ENCODE assay signal across 23 mouse cellular contexts in genomic region chr2:61984771-61985170, GRCm38 (mm10).
A peak's percentile ranks its signal among the peaks of the same experiment; 100 is the strongest.
DNase-seq lines count a peak whose midpoint lies in the region; ATAC-seq and TF ChIP-seq lines count a peak whose summit lies in the region.
"Had no signal": no experiment of that assay in that cellular context is flagged by ENCODE, and none has a peak within 500 bp of the region (broad histone marks: within the 10 kb centered on the region; RNA-seq: fewer than 3 reads in every experiment).

No protein-coding gene starts in this region.

- no peak overlapping the region for H3K4me2 ChIP-seq in intestine, postnatal 0 days (replicated peaks; ENCODE audit: low read depth)
- no peak overlapping the region for H3K4me2 ChIP-seq in intestine, embryonic 15.5 days (replicated peaks)
- H3K4me2 ChIP-seq in midbrain, postnatal 0 days (ENCODE audit: low read depth, low read length, poor library complexity, severe bottlenecking) = no peak overlapping the region
- no peak overlapping the region for H3K4me2 ChIP-seq in midbrain, embryonic 14.5 days (ENCODE audit: low read length)
- H3K4me2 ChIP-seq: embryonic facial prominence, embryonic 15.5 days; heart, embryonic 13.5 days; hindbrain, embryonic 15.5 days had no signal

- no peak overlapping the region for H3K27ac ChIP-seq in intestine, postnatal 0 days (ENCODE audit: low read depth, low read length)
- H3K27ac ChIP-seq in intestine, embryonic 15.5 days = no peak overlapping the region
- H3K27ac ChIP-seq in midbrain, postnatal 0 days (ENCODE audit: low read depth, low read length) = no peak overlapping the region
- no peak overlapping the region for H3K27ac ChIP-seq in midbrain, embryonic 14.5 days (replicated peaks; ENCODE audit: low read depth, low read length)
- H3K27ac ChIP-seq in MEL (ENCODE audit: control insufficient read depth, low read depth, low read length) = no peak overlapping the region
- H3K27ac ChIP-seq: embryonic facial prominence, embryonic 15.5 days; forebrain, embryonic 10.5 days; gastrocnemius, adult 2 months; heart, embryonic 13.5 days; hindbrain, embryonic 15.5 days had no signal

- no peak for DNase-seq in midbrain, postnatal 0 days (ENCODE audit: low spot score)
- no peak for DNase-seq in midbrain, embryonic 14.5 days
- DNase-seq in MEL (ENCODE audit: low read depth, low spot score) = no peak
- DNase-seq in right cerebral cortex, postnatal 25 days = no peak
- no peak for DNase-seq in cerebellum, adult 9-11 months
- DNase-seq: adrenal gland, adult 2 months; adrenal gland, postnatal 25 days; cerebellum, adult 2 months; cerebellum, postnatal 14 days; embryo, embryonic 11 days; gastrocnemius, adult 2 months; gastrocnemius, postnatal 25 days; heart, adult 11 months; heart, postnatal 36 days had no signal

- H3K4me1 ChIP-seq in intestine, postnatal 0 days (replicated peaks; ENCODE audit: control insufficient read depth, insufficient read depth, low read length) = no peaks in the 10 kb centered on the region
- no peaks in the 10 kb centered on the region for H3K4me1 ChIP-seq in intestine, embryonic 15.5 days (replicated peaks)
- no peaks in the 10 kb centered on the region for H3K4me1 ChIP-seq in midbrain, postnatal 0 days (ENCODE audit: insufficient read depth, low read length)
- no peaks in the 10 kb centered on the region for H3K4me1 ChIP-seq in midbrain, embryonic 14.5 days (ENCODE audit: control insufficient read depth, insufficient read depth, low read length)
- no peaks in the 10 kb centered on the region for H3K4me1 ChIP-seq in MEL (ENCODE audit: control insufficient read depth in 1 of 2, insufficient read depth in 2 of 2, low read length in 2 of 2)
- H3K4me1 ChIP-seq: embryonic facial prominence, embryonic 15.5 days; forebrain, embryonic 10.5 days; heart, embryonic 13.5 days; hindbrain, embryonic 15.5 days had no signal

- H3K36me3 ChIP-seq in intestine, postnatal 0 days (ENCODE audit: control insufficient read depth, insufficient read depth) = no peaks in the 10 kb centered on the region
- H3K36me3 ChIP-seq in intestine, embryonic 15.5 days = no peaks in the 10 kb centered on the region
- no peaks in the 10 kb centered on the region for H3K36me3 ChIP-seq in midbrain, postnatal 0 days (ENCODE audit: insufficient read depth, low read length)
- H3K36me3 ChIP-seq in midbrain, embryonic 14.5 days (ENCODE audit: control insufficient read depth, insufficient read depth, low read length) = no peaks in the 10 kb centered on the region
- no peaks in the 10 kb centered on the region for H3K36me3 ChIP-seq in MEL (ENCODE audit: control insufficient read depth in 1 of 2, insufficient read depth in 2 of 2, low read length in 2 of 2)
- H3K36me3 ChIP-seq: embryonic facial prominence, embryonic 15.5 days; forebrain, embryonic 10.5 days; heart, embryonic 13.5 days; hindbrain, embryonic 15.5 days had no signal

- H3K79me2 ChIP-seq in MEL (ENCODE audit: control insufficient read depth, insufficient read depth, low read length, poor library complexity) = no peaks in the 10 kb centered on the region

- H3K4me3 ChIP-seq in intestine, postnatal 0 days (ENCODE audit: low read depth, low read length) = no peak overlapping the region
- no peak overlapping the region for H3K4me3 ChIP-seq in intestine, embryonic 15.5 days (replicated peaks)
- H3K4me3 ChIP-seq in midbrain, postnatal 0 days (ENCODE audit: low read depth, low read length) = no peak overlapping the region
- no peak overlapping the region for H3K4me3 ChIP-seq in midbrain, embryonic 14.5 days (replicated peaks; ENCODE audit: low read depth, low read length)
- H3K4me3 ChIP-seq in MEL (ENCODE audit: control insufficient read depth in 1 of 2, insufficient read depth in 1 of 2, low read depth in 2 of 2, low read length in 2 of 2) = no peak overlapping the region
- H3K4me3 ChIP-seq: embryonic facial prominence, embryonic 15.5 days; erythroblast, embryonic 14.5 days; forebrain, embryonic 10.5 days; gastrocnemius, adult 2 months; heart, embryonic 13.5 days; hindbrain, embryonic 15.5 days had no signal

- no peak for TF ChIP-seq EP300 in MEL (IDR thresholded peaks at IDR 0.05; ENCODE audit: low read depth in 1 of 2, low read length in 2 of 2)

- H3K27me3 ChIP-seq in intestine, postnatal 0 days (replicated peaks; ENCODE audit: control insufficient read depth, insufficient read depth, low read length) = no peaks in the 10 kb centered on the region
- H3K27me3 ChIP-seq in intestine, embryonic 15.5 days (replicated peaks) = no peaks in the 10 kb centered on the region
- no peaks in the 10 kb centered on the region for H3K27me3 ChIP-seq in midbrain, postnatal 0 days (ENCODE audit: insufficient read depth, low read length)
- no peaks in the 10 kb centered on the region for H3K27me3 ChIP-seq in midbrain, embryonic 14.5 days (ENCODE audit: control insufficient read depth, insufficient read depth, low read length)
- no peaks in the 10 kb centered on the region for H3K27me3 ChIP-seq in MEL (ENCODE audit: control insufficient read depth in 1 of 2, insufficient read depth in 2 of 2, low read length in 2 of 2)
- H3K27me3 ChIP-seq: embryonic facial prominence, embryonic 15.5 days; heart, embryonic 13.5 days; hindbrain, embryonic 15.5 days had no signal

- TF ChIP-seq RAD21 in MEL (IDR thresholded peaks at IDR 0.05; ENCODE audit: low read depth, low read length) = no peak

- ATAC-seq in intestine, postnatal 0 days = no peak
- ATAC-seq in intestine, embryonic 15.5 days = no peak
- ATAC-seq in midbrain, postnatal 0 days (ENCODE audit: low FRiP score) = no peak
- ATAC-seq in midbrain, embryonic 14.5 days (ENCODE audit: low FRiP score, low TSS enrichment) = no peak
- ATAC-seq: forebrain, embryonic 14.5 days; inflammation-experienced regulatory T-cells, adult 6 months had no signal

- no peaks in the 10 kb centered on the region for H3K9me3 ChIP-seq in intestine, postnatal 0 days (ENCODE audit: control insufficient read depth)
- H3K9me3 ChIP-seq in intestine, embryonic 15.5 days = no peaks in the 10 kb centered on the region
- H3K9me3 ChIP-seq in midbrain, postnatal 0 days (ENCODE audit: low read length) = no peaks in the 10 kb centered on the region
- H3K9me3 ChIP-seq in midbrain, embryonic 14.5 days (ENCODE audit: control insufficient read depth, low read length) = no peaks in the 10 kb centered on the region
- no peaks in the 10 kb centered on the region for H3K9me3 ChIP-seq in MEL (replicated peaks; ENCODE audit: insufficient read depth, low read length)
- H3K9me3 ChIP-seq: embryonic facial prominence, embryonic 15.5 days; forebrain, embryonic 10.5 days; heart, embryonic 13.5 days; hindbrain, embryonic 15.5 days had no signal

- H3K9ac ChIP-seq in intestine, postnatal 0 days (ENCODE audit: low read depth, low read length) = no peak overlapping the region
- H3K9ac ChIP-seq in intestine, embryonic 15.5 days = no peak overlapping the region
- no peak overlapping the region for H3K9ac ChIP-seq in midbrain, postnatal 0 days (replicated peaks; ENCODE audit: low read length, poor library complexity, severe bottlenecking)
- no peak overlapping the region for H3K9ac ChIP-seq in midbrain, embryonic 14.5 days (replicated peaks; ENCODE audit: low read length)
- no peak overlapping the region for H3K9ac ChIP-seq in MEL (ENCODE audit: control insufficient read depth, low read depth, low read length, poor library complexity, severe bottlenecking)
- H3K9ac ChIP-seq: embryonic facial prominence, embryonic 15.5 days; heart, embryonic 13.5 days; hindbrain, embryonic 15.5 days had no signal

- TF ChIP-seq CTCF in intestine, postnatal 0 days (IDR thresholded peaks at IDR 0.05; ENCODE audit: low read depth) = 0 out of 2 replicates have a peak, but pooled peaks have one; percentile 10
- 0 out of 2 replicates have a peak, but pooled peaks have one; percentile 5 for TF ChIP-seq CTCF in midbrain, postnatal 0 days (IDR thresholded peaks at IDR 0.05)
- TF ChIP-seq CTCF in MEL (IDR thresholded peaks at IDR 0.05 in 2 of 3, conservative IDR thresholded peaks at IDR 0.05 in 1 of 3; ENCODE audit: control insufficient read depth in 1 of 3, insufficient read depth in 1 of 3, low read depth in 2 of 3, low read length in 3 of 3, poor library complexity in 1 of 3, severe bottlenecking in 1 of 3) = no peak; a peak in 1 of 6 replicates

- TF ChIP-seq POLR2A in MEL (IDR thresholded peaks at IDR 0.05; ENCODE audit: control insufficient read depth in 1 of 2, insufficient read depth in 1 of 2, low read depth in 1 of 2, low read length in 2 of 2, poor library complexity in 1 of 2) = no peak

- 80% methylated on average over 3 of the region's 3 CpGs for WGBS in intestine, postnatal 0 days
- WGBS in intestine, embryonic 15.5 days = 75% methylated on average over 3 of the region's 3 CpGs
- 64% methylated on average over 3 of the region's 3 CpGs for WGBS in midbrain, postnatal 0 days
- 79% methylated on average over 3 of the region's 3 CpGs for WGBS in midbrain, embryonic 14.5 days

TF ChIP-seq in MEL, 35 proteins besides CTCF, POLR2A, EP300 and RAD21:
- TF ChIP-seq SMC3 (IDR thresholded peaks at IDR 0.05; ENCODE audit: low read depth, low read length) (0 out of 2 replicates have a peak, but pooled peaks have one; percentile 18), HCFC1 (IDR thresholded peaks at IDR 0.05; ENCODE audit: low read depth, low read length) (no peak)

Comparison
In these comparisons a context has a peak if more than half of its experiments do, and no peak if none do; other contexts are left out.
1. CTCF ChIP-seq: peak in intestine, postnatal 0 days (single experiment) and midbrain, postnatal 0 days (single experiment); none in MEL (0 of 3).